Mouse (Mus musculus): ENCODE data around the gene Aldh4a1.

The Aldh4a1 gene

GRCm38 (mm10) chr4:139622373-139623282, at the start of gene Aldh4a1:
TSS of gene Aldh4a1 (plus strand) at chr4:139622866.
- DNase-seq (ENCODE audit: low read depth), result peak; percentile 92

GRCm38 (mm10) chr4:139572928-139573512, 49.6 kb upstream of the Aldh4a1 start:
- no peak for DNase-seq (ENCODE audit: low read depth)

GRCm38 (mm10) chr4:139574156-139574798, 48.4 kb upstream of the Aldh4a1 start:
- peak; percentile 98 for DNase-seq (ENCODE audit: low read depth)

GRCm38 (mm10) chr4:139574799-139575672, 47.6 kb upstream of the Aldh4a1 start:
- no peak for DNase-seq (ENCODE audit: low read depth)

- no peak for DNase-seq (ENCODE audit: low read depth)
Observed at GRCm38 (mm10) chr4:139575673-139576003, 47.0 kb upstream of the Aldh4a1 start.

GRCm38 (mm10) chr4:139576251-139576880, 46.3 kb upstream of the Aldh4a1 start:
- no peak for DNase-seq (ENCODE audit: low read depth)

GRCm38 (mm10) chr4:139577006-139577405, 45.7 kb upstream of the Aldh4a1 start:
- DNase-seq (ENCODE audit: low read depth), result no peak

GRCm38 (mm10) chr4:139578389-139578788, 44.3 kb upstream of the Aldh4a1 start:
- no peak for DNase-seq (ENCODE audit: low read depth)

GRCm38 (mm10) chr4:139579003-139579402, 43.7 kb upstream of the Aldh4a1 start:
- no peak for DNase-seq (ENCODE audit: low read depth)

GRCm38 (mm10) chr4:139579466-139579865, 43.2 kb upstream of the Aldh4a1 start:
- no peak for DNase-seq (ENCODE audit: low read depth)

GRCm38 (mm10) chr4:139580663-139581336, 41.9 kb upstream of the Aldh4a1 start:
- DNase-seq (ENCODE audit: low read depth), result no peak

- no peak for DNase-seq (ENCODE audit: low read depth)
Observed at GRCm38 (mm10) chr4:139581427-139582051, 41.1 kb upstream of the Aldh4a1 start.

GRCm38 (mm10) chr4:139582346-139582745, 40.3 kb upstream of the Aldh4a1 start:
- no peak for DNase-seq (ENCODE audit: low read depth)

GRCm38 (mm10) chr4:139582903-139583302, 39.8 kb upstream of the Aldh4a1 start:
- no peak for DNase-seq (ENCODE audit: low read depth)

- no peak for DNase-seq (ENCODE audit: low read depth)
Observed at GRCm38 (mm10) chr4:139583629-139584245, 38.9 kb upstream of the Aldh4a1 start.

GRCm38 (mm10) chr4:139584704-139585103, 38.0 kb upstream of the Aldh4a1 start:
- no peak for DNase-seq (ENCODE audit: low read depth)

- DNase-seq (ENCODE audit: low read depth), result no peak
Observed at GRCm38 (mm10) chr4:139585713-139586112, 37.0 kb upstream of the Aldh4a1 start.

GRCm38 (mm10) chr4:139587370-139587769, 35.3 kb upstream of the Aldh4a1 start:
- no peak for DNase-seq (ENCODE audit: low read depth)

- no peak for DNase-seq (ENCODE audit: low read depth)
Observed at GRCm38 (mm10) chr4:139587773-139588172, 34.9 kb upstream of the Aldh4a1 start.

Measured in c-Kit-positive CD71-positive TER-119-negative erythroid progenitor cells, embryonic 14.5 days (primary cell).